Mouse (Mus musculus): ENCODE results near the gene Rims4. TPM values are rescaled to one million over a fixed set of nuclear protein-coding genes. Genes with fewer than 3 reads are reported as not detected.

The Rims4 gene
- polyA plus RNA-seq, 1 experiment from 2014 or later = 0.22 TPM

DNA sequence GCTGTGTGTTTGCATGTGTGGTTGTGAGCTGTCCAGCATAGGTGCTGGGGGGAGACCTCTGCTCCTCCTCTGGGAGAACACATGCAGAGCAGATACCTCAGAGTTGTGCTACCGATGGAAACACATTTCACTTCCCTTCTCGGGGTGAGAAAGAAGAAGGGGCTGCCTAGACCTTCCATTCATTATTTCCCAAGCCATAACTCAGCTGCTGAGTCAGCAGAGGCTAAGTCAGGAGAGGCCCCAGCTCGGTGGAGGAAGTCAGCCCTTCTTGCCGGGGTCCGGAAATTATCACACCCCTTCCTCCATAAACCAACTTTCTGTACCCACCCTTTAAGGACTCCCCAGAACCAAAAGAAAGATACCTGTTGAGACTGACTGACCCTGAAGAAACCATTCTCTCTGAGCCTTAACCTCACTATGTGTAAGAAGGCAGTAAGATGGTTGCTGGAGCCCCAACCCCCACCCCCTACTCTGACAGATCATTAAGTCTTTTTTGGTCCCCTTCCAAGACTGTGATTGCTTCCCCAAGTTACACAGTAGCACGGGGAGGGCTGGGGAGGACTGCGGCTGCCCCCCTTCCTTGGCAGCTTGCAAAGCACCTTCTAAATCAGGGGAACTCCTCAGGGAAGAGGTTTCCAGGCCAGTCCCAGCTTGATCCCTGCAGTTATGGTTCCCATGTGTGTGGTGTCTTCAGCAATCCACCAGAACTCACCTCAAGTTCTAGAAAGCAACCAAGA is 10.1 kb upstream of the Rims4 start:
- H3K27me3 ChIP-seq (ENCODE audit: control insufficient read depth, insufficient read depth, low read length) = no peaks in the 10 kb centered on the region
- 38% methylated on average over 7 of the region's 7 CpGs for WGBS
- no peak overlapping the region for H3K4me2 ChIP-seq (replicated peaks; ENCODE audit: low read depth)
- DNase-seq (ENCODE audit: low spot score) = no peak
- H3K9ac ChIP-seq (ENCODE audit: low read length) = no peak overlapping the region
- H3K9me3 ChIP-seq (ENCODE audit: control insufficient read depth, low read length) = no peaks in the 10 kb centered on the region
- TF ChIP-seq EP300 (optimal IDR thresholded peaks at IDR 0.05) (no peak), CTCF (IDR thresholded peaks at IDR 0.05; ENCODE audit: low read depth) (no peak)
- no peaks in the 10 kb centered on the region for H3K36me3 ChIP-seq (ENCODE audit: control insufficient read depth, insufficient read depth, low read length)
- no peak overlapping the region for H3K27ac ChIP-seq (replicated peaks)
- H3K4me3 ChIP-seq (ENCODE audit: low read depth, low read length) = no peak overlapping the region
- no peaks in the 10 kb centered on the region for H3K4me1 ChIP-seq (replicated peaks; ENCODE audit: control insufficient read depth, insufficient read depth)
- no peak for ATAC-seq (ENCODE audit: low FRiP score, low TSS enrichment)

GRCm38 (mm10) chr2:163925044-163925443 is 6.6 kb upstream of the Rims4 start:
- Histone ChIP-seq H3K9me3 (ENCODE audit: control insufficient read depth, low read length) (no peaks in the 10 kb centered on the region), H3K9ac (ENCODE audit: low read length) (no peak overlapping the region), H3K27ac (replicated peaks) (no peak overlapping the region), H3K4me3 (ENCODE audit: low read depth, low read length) (no peak overlapping the region), H3K27me3 (ENCODE audit: control insufficient read depth, insufficient read depth, low read length) (no peaks in the 10 kb centered on the region), H3K36me3 (ENCODE audit: control insufficient read depth, insufficient read depth, low read length) (no peaks in the 10 kb centered on the region), H3K4me2 (replicated peaks; ENCODE audit: low read depth) (no peak overlapping the region), H3K4me1 (replicated peaks; ENCODE audit: control insufficient read depth, insufficient read depth) (no peaks in the 10 kb centered on the region)
- DNase-seq (ENCODE audit: low spot score) (no peak), ATAC-seq (ENCODE audit: low FRiP score, low TSS enrichment) (no peak)
- TF ChIP-seq EP300 (optimal IDR thresholded peaks at IDR 0.05) (no peak), CTCF (IDR thresholded peaks at IDR 0.05; ENCODE audit: low read depth) (no peak)
- 83% methylated on average over 10 of the region's 10 CpGs for WGBS

- 47% methylated on average over 3 of the region's 3 CpGs for WGBS
- H3K4me3 ChIP-seq (ENCODE audit: low read depth, low read length) = no peak overlapping the region
- H3K9ac ChIP-seq (ENCODE audit: low read length) = no peak overlapping the region
- H3K9me3 ChIP-seq (ENCODE audit: control insufficient read depth, low read length) = no peaks in the 10 kb centered on the region
- H3K27ac ChIP-seq (replicated peaks) = no peak overlapping the region
- DNase-seq (ENCODE audit: low spot score) (no peak), ATAC-seq (ENCODE audit: low FRiP score, low TSS enrichment) (no peak)
- 0 out of 2 replicates have a peak, but pooled peaks cover 2% of the 10 kb centered on the region for H3K27me3 ChIP-seq (ENCODE audit: control insufficient read depth, insufficient read depth, low read length)
- no peaks in the 10 kb centered on the region for H3K36me3 ChIP-seq (ENCODE audit: control insufficient read depth, insufficient read depth, low read length)
- no peak for TF ChIP-seq CTCF (IDR thresholded peaks at IDR 0.05; ENCODE audit: low read depth)
- no peak for TF ChIP-seq EP300 (optimal IDR thresholded peaks at IDR 0.05)
- H3K4me2 ChIP-seq (replicated peaks; ENCODE audit: low read depth) = no peak overlapping the region
- no peaks in the 10 kb centered on the region for H3K4me1 ChIP-seq (replicated peaks; ENCODE audit: control insufficient read depth, insufficient read depth)
Observed at GRCm38 (mm10) chr2:163924531-163924930, 6.0 kb upstream of the Rims4 start.

DNA sequence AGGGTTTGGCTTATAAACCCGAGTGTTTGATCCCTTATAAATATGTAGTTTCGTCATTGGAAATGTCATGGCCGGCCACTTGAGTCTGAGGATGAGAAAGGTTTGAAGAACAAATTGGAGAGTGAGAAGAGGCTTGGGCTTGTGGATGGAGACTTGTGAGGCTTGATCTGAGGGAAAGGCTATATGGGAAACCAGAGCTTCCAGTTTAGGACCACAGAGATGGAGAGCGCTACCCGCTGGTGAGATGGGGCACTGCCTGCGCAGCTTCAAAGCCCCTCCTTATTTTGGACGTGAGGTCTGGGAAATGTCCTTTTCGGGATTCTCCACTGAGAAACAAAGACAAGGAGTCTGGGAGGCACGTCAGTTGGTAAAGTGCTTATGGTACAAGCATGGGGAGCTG is 4.6 kb upstream of the Rims4 start:
- H3K4me1 ChIP-seq (replicated peaks; ENCODE audit: control insufficient read depth, insufficient read depth) = no peaks in the 10 kb centered on the region
- H3K9ac ChIP-seq (ENCODE audit: low read length) = no peak overlapping the region
- no peak; the same call in 1 of the 2 replicates for TF ChIP-seq CTCF (IDR thresholded peaks at IDR 0.05; ENCODE audit: low read depth)
- TF ChIP-seq EP300 (optimal IDR thresholded peaks at IDR 0.05) = no peak
- 61% methylated on average over 9 of the region's 9 CpGs for WGBS
- no peak overlapping the region for H3K4me2 ChIP-seq (replicated peaks; ENCODE audit: low read depth)
- no peaks in the 10 kb centered on the region for H3K36me3 ChIP-seq (ENCODE audit: control insufficient read depth, insufficient read depth, low read length)
- no peaks in the 10 kb centered on the region for H3K9me3 ChIP-seq (ENCODE audit: control insufficient read depth, low read length)
- H3K27ac ChIP-seq (replicated peaks) = no peak overlapping the region
- ATAC-seq (ENCODE audit: low FRiP score, low TSS enrichment) (no peak), DNase-seq (ENCODE audit: low spot score) (no peak)
- peaks cover 10% of the 10 kb centered on the region for H3K27me3 ChIP-seq (ENCODE audit: control insufficient read depth, insufficient read depth, low read length)
- no peak overlapping the region for H3K4me3 ChIP-seq (ENCODE audit: low read depth, low read length)

- H3K27me3 ChIP-seq (ENCODE audit: control insufficient read depth, insufficient read depth, low read length) = peaks cover 15% of the 10 kb centered on the region
- H3K36me3 ChIP-seq (ENCODE audit: control insufficient read depth, insufficient read depth, low read length) = no peaks in the 10 kb centered on the region
- no peak overlapping the region for H3K4me3 ChIP-seq (ENCODE audit: low read depth, low read length)
- no peak for TF ChIP-seq EP300 (optimal IDR thresholded peaks at IDR 0.05)
- TF ChIP-seq CTCF (IDR thresholded peaks at IDR 0.05; ENCODE audit: low read depth) = no peak
- WGBS = 67% methylated on average over 3 of the region's 3 CpGs
- H3K4me2 ChIP-seq (replicated peaks; ENCODE audit: low read depth) = no peak overlapping the region
- no peak for DNase-seq (ENCODE audit: low spot score)
- no peaks in the 10 kb centered on the region for H3K9me3 ChIP-seq (ENCODE audit: control insufficient read depth, low read length)
- no peak for ATAC-seq (ENCODE audit: low FRiP score, low TSS enrichment)
- no peaks in the 10 kb centered on the region for H3K4me1 ChIP-seq (replicated peaks; ENCODE audit: control insufficient read depth, insufficient read depth)
- H3K27ac ChIP-seq (replicated peaks) = no peak overlapping the region
- no peak overlapping the region for H3K9ac ChIP-seq (ENCODE audit: low read length)
Observed at GRCm38 (mm10) chr2:163919581-163919980, 1.1 kb upstream of the Rims4 start.

- no peak for TF ChIP-seq CTCF (IDR thresholded peaks at IDR 0.05; ENCODE audit: low read depth)
- TF ChIP-seq EP300 (optimal IDR thresholded peaks at IDR 0.05) = no peak
- peaks cover 15% of the 10 kb centered on the region for H3K27me3 ChIP-seq (ENCODE audit: control insufficient read depth, insufficient read depth, low read length)
- H3K9me3 ChIP-seq (ENCODE audit: control insufficient read depth, low read length) = no peaks in the 10 kb centered on the region
- ATAC-seq (ENCODE audit: low FRiP score, low TSS enrichment) (no peak), DNase-seq (ENCODE audit: low spot score) (no peak)
- H3K36me3 ChIP-seq (ENCODE audit: control insufficient read depth, insufficient read depth, low read length) = no peaks in the 10 kb centered on the region
- no peaks in the 10 kb centered on the region for H3K4me1 ChIP-seq (replicated peaks; ENCODE audit: control insufficient read depth, insufficient read depth)
- H3K27ac ChIP-seq (replicated peaks) = no peak overlapping the region
- 66% methylated on average over 7 of the region's 7 CpGs for WGBS
- H3K9ac ChIP-seq (ENCODE audit: low read length) = no peak overlapping the region
- no peak overlapping the region for H3K4me3 ChIP-seq (ENCODE audit: low read depth, low read length)
- no peak overlapping the region for H3K4me2 ChIP-seq (replicated peaks; ENCODE audit: low read depth)
Observed at GRCm38 (mm10) chr2:163916703-163917102, 1.8 kb downstream of the Rims4 start.
